25 mouse cellular contexts compared by ENCODE assay signal in genomic region chr6:98282791-98283190, GRCm38 (mm10). TPM values are rescaled to one million over a fixed set of nuclear protein-coding genes. Genes with fewer than 3 reads are reported as not detected.
"Had no signal": no experiment of that assay in that cellular context is flagged by ENCODE, and none has a peak within 500 bp of the region (broad histone marks: within the 10 kb centered on the region; RNA-seq: fewer than 3 reads in every experiment).

No protein-coding gene starts in this region.

- H3K4me1 ChIP-seq: midbrain, embryonic 10.5 days; midbrain, embryonic 12.5 days had no signal

- H3K27me3 ChIP-seq: midbrain, embryonic 12.5 days; neural tube, embryonic 13.5 days had no signal

- H3K9ac ChIP-seq: lung, embryonic 14.5 days; midbrain, embryonic 12.5 days; neural tube, embryonic 13.5 days; neural tube, embryonic 15.5 days had no signal

- ATAC-seq: midbrain, embryonic 16.5 days had no signal

- DNase-seq: lung, adult 18-20 months; lung, embryonic 14.5 days; lung, postnatal 10 days; lung, postnatal 4 days; midbrain, embryonic 14.5 days; retina, postnatal 1 day; right cerebral cortex, adult 18-20 months; right cerebral cortex, postnatal 25 days; right cerebral cortex, postnatal 4 days; spleen, adult 18-20 months; thymus, adult 18-20 months; thymus, postnatal 14 days; thymus, postnatal 36 days had no signal

- H3K27ac ChIP-seq: midbrain, embryonic 10.5 days; midbrain, embryonic 12.5 days; neural tube, embryonic 13.5 days; neural tube, embryonic 15.5 days had no signal

- H3K9me3 ChIP-seq: midbrain, embryonic 10.5 days; midbrain, embryonic 12.5 days; neural tube, embryonic 13.5 days; neural tube, embryonic 15.5 days had no signal

- H3K4me3 ChIP-seq: midbrain, embryonic 10.5 days; midbrain, embryonic 12.5 days; myocyte; neural tube, embryonic 13.5 days; neural tube, embryonic 15.5 days had no signal

- H3K36me3 ChIP-seq: midbrain, embryonic 10.5 days; midbrain, embryonic 12.5 days; neural tube, embryonic 13.5 days; neural tube, embryonic 15.5 days had no signal

- H3K4me2 ChIP-seq: lung, embryonic 14.5 days; midbrain, embryonic 12.5 days; neural tube, embryonic 13.5 days; neural tube, embryonic 15.5 days had no signal

RNA-seq across cellular contexts. Expression of gene Gm765, which starts 59.8 kb away (rescaled TPM):
- polyA plus RNA-seq: lung, embryonic 14.5 days; lung, embryonic 16.5 days; midbrain, embryonic 10.5 days; midbrain, embryonic 14.5 days; midbrain, embryonic 16.5 days; myocyte; neural tube, embryonic 11.5 days; small intestine, adult 2 months; stomach, embryonic 14.5 days; stomach, embryonic 16.5 days; thymus, postnatal 0 days had no signal
